Mouse (Mus musculus) embryo, embryonic 11 days (tissue): ENCODE measurements around the gene Drap1.
A peak's percentile ranks its signal among the peaks of the same experiment; 100 is the strongest.
"Not testable (repeated sequence)": the region's sequence is repeated elsewhere in the genome, so short reads cannot be mapped to it uniquely, and the experiment has no call there.

Source experiments
- DNase-seq: peaks from one replicate; pipeline ENCODE4 v3.0.0-alpha.2; 2015

Drap1 gene

DNA sequence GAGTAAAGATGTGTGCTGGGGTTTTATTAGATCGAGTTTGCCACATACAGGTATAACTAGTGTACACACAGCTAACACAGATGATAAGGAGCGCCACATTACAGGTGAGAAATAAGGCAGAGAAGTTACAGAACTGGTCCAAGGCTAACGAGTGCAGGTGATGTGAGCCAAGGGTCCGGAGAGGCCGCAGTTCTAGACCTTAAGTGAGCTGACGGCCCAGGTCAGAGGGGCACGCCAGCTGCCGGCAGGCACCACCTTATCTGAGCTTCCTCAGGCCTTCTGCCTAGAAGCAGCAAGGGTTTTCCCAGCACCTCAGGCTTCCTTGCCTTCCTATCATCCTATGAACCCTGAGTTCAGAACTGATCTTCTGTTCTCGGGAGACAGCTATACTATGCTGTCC lies 5.1 kb downstream of the Drap1 start:
- DNase-seq: no peak

DNA sequence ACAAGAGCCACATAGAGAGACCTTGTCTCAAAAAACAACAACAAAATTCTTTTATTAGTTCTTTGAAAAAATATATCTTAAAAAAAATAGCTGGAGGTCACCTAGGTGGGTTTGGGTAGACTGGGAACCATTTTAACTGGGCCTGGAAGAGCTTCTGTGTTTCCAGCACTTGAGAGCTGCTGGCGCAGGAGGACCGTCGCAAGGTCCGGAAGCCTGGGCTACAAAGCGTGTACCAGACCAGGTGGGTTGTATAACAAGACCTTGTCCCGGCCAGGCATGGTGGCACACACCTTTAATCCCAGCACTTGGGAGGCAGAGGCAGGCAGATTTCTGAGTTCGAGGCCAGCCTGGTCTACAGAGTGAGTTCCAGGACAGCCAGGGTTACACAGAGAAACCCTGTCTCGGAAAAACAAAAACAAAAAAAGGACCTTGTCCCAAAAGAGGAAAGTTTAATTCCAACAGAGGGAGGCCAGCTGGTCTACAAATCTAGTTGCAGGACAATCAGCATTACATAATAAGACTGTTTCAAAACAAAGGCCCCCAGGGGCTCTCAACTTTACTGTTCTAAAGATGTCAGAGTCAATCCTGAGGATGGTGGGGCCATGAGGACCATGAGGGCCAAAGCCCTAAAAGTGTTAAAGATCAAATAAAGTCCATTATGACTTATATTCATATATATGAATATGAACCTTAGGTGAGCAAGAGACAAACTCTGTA lies 5.9 kb downstream of the Drap1 start:
- no peak for DNase-seq

DNA sequence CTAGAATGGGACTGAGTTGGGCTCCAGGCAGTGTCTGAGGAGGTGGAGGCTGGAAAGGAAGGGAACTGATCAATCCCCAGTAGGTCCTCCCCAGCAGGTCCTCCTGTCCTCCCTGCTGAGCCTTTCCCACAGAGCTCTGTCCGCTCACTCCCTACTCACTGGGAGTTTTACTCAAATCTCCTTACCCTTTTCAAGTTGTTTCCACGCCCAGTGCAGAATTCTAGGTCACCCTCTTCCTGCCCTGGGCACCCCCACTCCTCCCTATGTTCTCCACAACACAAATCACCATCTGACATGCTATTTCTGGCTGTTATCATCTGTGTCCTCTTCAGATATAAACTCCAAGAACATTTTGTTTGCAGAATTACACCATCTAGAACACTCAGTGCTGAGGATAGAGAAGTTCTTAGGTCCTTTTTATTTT lies 10.2 kb downstream of the Drap1 start:
- DNase-seq: no peak

DNA sequence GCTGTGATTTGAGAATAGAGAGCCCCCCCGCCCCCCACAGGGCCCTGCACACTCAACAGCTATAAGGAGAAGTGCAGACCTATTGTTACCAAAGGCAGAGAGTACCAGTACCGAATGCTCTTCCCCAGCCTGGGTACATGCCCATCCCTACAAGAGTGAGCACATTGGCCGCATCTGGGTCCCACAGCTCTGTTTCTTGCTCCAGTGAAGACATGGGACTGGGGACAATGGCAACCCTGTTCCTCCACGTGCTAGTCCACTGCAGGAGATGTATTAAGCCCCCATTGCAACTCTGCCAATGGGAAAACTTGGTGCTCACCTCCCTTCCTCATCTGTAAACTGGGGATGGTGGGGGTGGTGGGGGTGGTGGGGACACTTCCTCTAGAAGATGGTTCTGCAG lies 10.9 kb downstream of the Drap1 start:
- DNase-seq: no peak

DNA sequence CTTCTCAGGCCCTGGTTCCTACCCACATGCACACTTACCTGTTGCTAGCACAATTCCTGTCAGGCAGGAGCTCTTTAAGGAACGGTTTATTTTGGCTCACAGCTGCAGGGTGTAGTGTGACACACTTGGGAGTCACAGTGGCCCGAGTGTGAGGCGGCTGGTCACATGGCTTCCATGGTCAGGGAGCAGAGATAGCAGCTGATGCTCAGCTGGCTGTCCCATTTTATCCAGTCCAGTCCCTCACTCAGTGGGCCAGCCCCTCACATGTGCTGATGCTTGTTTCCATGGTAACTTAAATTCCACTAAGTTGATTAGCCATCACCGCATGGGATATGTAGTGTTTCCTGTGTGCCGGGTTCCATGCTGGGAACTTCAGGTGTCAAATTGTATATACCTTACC lies 12.8 kb downstream of the Drap1 start:
- no peak for DNase-seq

DNA sequence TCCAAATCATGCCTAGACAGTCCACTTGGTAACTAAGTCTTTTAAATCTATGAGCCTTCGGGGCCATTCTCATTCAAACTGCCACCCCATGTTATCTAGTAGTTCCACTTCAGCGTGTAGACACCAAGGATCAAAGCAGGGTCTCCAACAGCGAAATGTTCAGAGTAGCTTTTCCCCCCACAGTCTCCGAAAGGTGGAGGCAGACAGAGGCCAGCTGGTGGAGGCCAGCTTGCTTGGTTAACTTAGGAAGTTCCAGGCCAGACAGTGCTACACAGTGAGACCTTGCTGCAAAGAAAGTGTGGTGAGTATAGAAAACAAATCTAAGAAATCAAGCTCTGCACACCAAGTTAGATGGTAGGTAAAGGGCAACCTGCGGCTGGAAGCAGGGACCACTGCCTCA lies 14.1 kb downstream of the Drap1 start:
- no peak for DNase-seq

DNA sequence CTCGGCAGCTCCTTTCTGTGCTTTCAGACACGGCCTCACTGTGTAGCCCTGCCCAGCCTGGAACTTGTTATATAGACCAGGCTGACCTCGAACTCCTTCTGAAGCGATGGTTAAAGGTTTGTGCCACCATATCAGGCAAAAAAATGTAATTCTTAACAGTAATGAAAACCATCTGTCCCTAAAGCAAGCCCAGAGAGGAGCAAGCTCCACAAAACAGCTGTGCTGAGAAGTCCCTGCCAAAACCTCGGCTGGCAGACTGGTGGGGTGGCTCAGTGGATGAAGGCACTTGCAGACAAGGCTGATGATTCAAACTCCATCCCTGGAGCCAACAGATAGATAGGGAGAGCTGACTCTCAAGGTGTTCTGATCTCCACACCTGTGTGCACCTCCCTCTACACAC lies 15.7 kb downstream of the Drap1 start:
- no peak for DNase-seq

DNA sequence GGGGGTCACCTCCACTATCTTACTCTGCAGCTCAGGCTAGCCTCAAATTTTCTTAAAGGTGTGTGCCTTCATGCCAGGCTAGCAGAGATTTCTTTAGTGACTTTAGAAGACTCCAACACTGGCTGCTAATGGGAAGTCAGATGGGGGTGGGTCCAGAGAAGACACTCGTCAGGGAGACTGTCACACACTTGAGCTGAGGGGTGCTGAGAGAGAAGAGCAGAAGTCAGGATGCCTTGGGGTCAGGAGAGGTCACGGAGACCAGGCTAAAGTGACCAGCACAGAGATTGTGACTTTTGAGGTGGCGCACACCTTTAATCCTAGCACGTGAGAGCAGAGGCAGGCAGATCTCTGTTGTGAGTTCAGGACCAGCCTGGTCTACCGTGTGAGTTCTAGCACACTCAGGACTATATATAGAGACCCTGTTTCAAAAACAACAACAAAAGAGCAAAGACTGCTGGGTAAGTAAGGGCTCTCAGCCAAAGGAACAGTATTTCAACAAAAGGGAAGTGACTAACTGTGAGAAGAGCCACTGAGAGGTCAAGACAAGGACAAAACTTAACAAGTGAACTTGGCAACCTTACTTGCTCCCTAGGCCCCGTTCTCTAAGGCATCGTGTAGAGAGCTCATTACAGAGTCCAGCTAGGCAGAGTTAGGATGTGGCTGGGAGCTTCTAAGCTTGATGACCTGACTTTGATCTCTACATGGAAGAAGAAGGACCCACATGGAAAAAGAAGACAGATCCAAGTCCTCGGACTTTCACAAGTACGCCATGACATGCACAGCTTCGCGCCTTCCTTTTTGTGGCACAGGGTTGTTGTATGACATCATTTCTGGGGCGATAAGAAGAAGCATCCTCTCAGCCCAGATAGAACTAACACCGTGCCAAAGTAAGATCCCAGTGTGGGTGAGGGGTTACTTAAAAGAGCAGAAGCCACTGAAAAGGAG lies 16.4 kb downstream of the Drap1 start:
- no peak for DNase-seq

DNA sequence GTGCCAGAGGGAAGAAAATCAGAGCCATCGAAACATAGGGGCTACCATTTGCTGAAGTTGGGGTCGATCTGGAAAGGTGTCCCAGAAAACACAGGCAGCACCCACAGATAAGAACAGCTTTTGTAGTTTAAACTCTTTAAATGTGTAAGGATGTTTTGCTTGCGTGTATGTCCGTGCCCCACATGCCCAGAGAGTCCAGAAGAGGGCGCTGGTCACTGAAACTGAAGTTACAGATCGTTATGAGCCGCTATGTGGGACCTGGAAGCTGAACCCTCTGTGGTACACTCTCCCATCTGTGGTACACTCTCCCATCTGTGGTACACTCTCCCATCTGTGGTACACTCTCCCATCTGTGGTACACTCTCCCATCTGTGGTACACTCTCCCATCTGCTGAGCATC lies 17.6 kb downstream of the Drap1 start:
- DNase-seq: peak; percentile 81

DNA sequence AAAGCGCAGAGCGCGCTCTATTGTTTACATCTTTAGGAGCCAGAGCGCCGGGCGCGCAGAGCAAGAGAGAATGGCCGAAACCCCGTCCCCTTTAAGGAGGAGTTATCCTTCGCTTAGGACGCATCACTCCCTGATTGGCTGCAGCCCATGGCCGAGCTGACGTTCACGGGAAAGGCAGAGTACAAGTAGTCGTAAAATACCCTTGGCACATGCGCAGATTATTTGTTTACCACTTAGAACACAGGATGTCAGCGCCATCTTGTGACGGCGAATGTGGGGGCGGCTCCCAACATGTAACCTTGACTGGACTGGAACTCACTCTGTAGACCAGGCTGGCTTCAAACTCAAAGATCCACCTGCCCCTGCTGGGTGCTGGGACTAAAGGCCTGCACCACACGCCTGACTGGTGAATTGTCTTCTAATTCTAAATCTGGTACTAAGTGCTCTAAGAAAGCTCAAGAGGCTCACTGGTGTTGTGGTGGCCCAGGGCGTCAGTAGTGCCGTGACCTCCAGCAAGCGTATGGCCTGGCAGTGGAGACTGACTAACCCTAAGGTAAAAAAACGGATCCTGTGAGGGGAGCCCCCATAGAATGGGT lies 18.1 kb downstream of the Drap1 start:
- peak; percentile 49 for DNase-seq

DNA sequence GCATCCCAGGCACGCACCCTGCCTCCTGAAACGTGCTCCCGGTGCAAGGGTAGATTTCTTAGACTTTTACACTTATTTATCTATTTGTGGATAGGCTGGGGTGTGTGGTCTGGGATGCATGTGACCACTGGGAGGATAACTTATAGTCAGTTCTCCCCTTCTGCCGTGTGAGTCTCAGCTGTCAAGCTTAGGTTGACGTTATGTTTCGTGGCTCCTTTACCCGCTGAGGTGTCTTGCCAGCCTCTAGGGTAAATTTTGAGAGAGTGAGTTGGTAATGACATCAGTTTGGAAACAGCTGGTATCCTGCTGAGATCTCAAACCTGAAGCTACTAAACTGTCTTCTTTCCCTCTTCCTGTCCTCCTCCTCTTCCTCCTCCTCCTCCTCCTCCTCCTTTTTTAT lies 18.9 kb downstream of the Drap1 start:
- no peak for DNase-seq

DNA sequence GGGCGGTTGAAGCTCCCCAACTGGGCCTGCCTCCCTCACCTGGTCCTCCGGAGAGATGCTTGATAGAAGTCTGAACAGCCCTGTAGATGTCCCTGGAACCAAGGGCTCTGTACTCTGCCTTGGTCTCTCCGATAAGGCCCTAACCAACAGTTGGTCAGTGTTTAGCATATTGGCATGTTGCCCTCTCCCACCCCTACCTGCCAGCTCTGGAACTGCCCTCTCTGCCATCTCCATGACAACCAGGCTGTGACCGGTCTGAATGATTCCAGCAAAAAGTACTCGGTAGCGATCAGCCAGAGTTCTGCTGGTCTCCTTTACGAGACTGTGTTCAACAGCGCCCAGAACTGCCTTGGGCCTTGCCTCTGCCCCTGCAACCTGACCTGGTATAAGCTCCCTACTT lies 22.5 kb downstream of the Drap1 start, which contains the start of gene Tsga10ip:
TSS of gene Tsga10ip (minus strand) at position 234 of the 400 bp plus-strand sequence.
- no peak for DNase-seq

DNA sequence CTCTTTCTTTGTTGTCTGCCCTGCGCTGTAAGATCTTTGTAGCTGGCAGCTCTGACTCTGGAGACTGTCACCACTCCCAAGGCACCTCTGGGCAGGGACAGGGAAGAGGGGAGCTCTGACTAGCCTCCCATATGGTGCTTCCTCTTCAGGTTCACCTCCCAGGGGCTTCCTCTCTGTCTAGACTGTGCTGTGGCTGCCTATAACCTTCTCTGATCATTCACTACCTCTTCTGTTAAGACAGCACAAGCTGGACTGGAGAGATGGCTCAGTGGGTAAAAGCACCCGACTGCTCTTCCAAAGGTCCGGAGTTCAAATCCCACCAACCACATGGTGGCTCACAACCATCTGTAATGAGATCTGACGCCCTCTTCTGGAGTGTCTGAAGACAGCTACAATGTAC lies 23.7 kb downstream of the Drap1 start:
- not testable (repeated sequence) for DNase-seq

DNA sequence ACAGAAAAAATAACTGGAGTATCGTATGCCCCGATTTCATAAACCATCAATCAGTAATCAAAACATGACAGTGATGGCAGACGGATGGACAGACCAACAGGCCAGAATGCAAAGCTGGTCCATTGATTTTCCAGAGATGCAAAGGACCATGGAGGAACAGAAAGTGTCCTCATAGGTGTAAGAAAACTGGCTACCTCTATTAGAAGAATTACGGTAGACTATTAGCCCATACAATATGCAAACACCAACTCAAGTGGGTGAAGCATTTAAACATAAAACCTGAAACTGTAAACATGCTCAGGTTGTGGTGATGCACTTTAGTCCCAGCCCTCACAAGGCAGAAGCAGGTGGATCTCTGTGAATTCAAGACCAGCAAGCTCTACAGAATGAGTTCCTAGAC lies 29.4 kb downstream of the Drap1 start:
- no peak for DNase-seq

DNA sequence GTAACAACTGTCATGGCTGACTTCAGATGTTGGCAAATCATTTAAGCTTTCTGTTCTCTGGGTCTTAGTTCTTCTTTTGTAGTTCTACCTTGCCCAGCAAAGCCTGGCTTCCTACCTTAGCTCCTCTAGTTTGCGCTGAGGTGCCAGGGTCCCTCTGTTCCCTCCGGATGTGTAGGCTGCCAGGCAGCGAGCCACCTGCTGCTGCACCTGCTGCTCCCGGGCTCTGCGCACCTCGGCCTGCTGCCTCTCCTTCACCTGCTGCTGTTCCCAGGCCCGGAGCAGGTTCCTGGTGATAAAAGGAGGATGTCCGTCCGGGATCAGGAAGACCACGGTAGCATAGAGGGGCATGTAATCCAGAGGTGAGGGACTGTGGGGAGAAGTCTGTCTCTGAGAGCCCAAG lies 30.6 kb downstream of the Drap1 start:
- no peak for DNase-seq

DNA sequence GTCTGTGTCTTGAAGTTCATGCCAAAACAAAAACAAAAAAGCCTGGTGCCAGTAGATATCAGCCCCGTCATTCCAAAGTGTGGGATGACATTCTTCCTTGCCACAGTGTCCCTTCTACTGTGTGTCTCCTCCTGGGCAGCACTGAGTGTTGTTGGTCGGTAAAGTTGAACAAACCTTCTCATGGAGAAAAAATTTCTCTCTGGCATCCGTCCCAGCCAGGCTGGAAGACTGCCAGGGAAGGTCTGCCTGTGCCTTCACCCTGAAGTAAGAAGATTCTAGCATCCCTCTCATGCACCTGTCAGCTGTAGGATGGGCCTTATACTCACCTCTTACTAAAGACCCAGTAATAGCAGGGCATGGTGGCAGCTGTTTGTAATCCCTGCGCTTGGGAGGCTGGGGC lies 31.9 kb downstream of the Drap1 start:
- no peak for DNase-seq

DNA sequence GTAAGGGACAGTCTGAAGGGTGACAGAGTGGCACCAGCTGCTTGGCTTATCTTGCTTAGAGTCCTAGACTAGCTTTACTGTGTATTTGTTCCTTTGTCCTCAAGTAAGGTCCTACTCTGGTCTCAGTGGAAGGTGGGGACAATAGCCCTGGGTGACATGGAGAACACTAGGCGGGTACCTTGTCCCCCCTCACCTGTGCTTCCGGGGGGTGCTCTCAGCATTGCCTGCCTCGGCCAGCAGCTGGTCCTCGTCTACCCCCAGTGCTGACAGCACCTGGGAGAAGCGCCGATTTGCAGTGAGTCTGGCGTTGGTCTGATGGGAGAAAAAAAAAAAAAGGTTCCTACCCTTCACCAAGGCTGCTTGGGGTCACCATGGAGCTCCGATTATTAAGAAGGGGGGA lies 34.4 kb downstream of the Drap1 start:
- DNase-seq: no peak

DNA sequence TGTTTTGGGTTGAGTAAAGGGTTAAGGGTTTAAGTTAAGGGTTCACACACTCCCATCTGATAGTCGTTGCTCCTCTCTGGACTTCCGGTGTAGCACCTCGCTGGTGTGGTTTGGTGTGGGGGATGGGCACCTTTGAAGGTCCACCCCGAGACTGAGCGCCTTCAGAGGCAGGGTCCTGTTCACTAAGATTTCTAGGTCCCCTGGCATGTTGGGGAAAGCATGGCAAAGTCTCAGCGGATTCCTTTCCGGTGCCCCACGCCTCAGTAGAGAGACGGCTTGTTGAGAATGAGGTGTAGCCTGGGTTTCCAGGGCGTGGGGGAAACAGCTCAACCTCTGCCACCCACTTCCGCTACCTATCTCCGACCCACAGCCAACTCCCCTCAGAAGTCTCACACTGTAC lies 35.1 kb downstream of the Drap1 start:
- DNase-seq: peak; percentile 29

DNA sequence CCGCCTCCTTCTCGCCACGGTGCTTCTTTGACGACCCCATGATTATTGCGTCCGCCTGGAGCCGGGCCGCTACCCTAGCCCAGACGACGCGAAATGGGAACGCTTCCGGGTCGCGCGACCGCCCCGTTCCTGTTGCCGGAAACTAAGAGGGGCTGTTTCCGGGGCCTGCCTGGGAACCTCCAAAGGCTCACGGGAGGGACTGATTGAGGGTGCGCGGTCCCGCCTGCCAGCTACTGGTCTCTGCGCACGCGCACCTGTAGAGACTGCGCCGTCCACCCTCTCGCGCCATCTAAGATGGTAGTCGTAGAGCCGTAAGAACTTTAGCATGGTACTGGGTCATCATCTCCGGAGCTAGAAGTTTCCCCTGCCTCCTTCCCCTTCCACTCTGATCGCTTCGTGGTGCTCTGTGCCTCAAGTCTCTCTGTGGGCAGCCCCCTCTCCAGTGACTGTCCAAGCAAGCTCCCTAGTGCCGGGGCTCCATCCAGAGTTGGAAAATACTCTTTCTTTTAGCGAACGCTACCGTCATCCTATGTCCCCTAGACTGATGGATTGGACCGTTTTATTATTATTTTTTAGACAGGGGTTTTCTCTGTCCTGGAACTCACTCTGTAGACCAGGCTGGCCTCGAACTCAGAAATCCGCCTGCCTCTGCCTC lies 36.1 kb downstream of the Drap1 start, which contains the start of gene Sart1:
TSS of gene Sart1 (minus strand) at position 116 of the 655 bp plus-strand sequence.
- DNase-seq: peak; percentile 99

DNA sequence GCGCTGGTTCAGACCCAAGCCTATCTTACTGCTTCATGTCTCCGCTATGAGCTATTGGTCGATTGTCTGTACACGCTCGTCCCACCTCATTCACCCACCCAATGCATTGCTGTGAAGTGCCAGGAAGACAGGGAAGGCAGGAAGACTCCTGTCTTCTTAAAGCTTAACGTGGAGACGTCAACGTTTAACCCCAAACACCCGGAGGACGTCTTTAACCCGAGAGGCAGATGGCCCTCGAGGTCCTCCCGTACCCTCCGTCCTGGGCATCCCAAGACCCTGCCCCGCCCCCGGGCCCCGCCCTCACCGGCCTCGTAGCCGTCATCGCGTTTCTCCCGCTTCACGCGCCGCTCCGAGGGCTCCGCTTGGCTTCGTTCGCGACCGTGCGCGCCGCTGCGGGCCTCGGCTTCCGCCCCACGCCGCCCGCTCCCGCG lies 36.8 kb downstream of the Drap1 start:
- DNase-seq: peak; percentile 60

DNA sequence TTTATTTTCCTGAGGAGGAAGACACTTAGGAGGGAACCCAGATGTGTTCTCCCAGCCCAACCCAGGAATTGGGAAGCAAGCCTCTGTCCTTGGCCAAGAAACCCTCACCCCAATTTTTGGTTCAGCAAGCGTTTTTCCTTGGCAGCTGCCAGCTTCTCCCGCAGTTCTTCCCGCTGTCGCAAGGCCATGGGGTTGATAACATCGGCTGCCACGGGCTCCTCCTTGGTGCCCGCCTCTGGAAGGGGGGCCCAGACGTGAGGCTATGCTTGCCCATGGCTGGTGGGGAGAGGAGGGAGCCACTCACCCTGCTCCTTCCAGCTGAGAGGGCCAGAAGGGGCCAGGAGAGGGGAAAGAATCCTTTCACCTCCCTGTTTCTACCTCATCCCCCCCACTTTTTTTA lies 40.1 kb downstream of the Drap1 start:
- no peak for DNase-seq

DNA sequence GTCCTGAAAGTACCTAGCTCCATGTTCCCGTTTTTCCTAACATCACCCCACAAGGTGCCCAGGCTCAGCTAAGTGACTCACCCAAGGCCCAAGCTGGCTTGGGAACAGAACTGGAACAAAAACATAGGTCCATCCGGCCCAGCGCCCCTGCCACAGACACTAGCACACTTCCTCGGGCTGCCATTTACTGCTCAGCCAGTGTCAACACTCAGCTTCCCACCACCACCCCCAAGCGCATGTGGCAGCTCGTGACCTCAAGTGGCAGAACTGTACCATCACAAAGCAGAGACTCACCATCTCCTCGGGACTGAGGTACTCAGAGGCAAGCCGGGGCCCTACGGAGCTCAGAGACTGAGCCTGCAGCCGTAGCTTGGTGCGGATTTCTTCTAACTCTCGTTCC lies 41.5 kb downstream of the Drap1 start:
- DNase-seq: no peak

DNA sequence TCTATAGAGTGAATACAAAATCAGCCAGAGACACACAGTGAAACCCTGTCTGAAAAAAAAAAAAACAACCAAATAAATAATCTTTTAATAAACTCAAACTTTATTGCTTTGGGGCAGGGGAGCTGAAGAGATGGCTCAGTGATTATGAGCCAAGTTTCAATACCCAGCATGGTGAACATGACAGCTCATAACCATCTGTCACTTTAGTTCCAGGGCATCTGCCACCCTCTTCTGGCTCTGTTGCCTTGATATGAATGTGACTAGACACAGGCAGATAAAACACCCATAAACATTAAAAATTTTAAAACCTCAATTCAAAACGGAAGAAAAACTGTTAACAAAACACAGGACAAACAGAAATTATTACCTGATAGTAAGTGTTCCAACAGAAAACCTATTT lies 47.3 kb downstream of the Drap1 start:
- DNase-seq: no peak
